Mouse (Mus musculus) embryonic stem cell, embryonic (primary cell): ENCODE measurements around the gene Nedd9.
"Not testable (repeated sequence)": the region's sequence is repeated elsewhere in the genome, so short reads cannot be mapped to it uniquely, and the experiment has no call there.

Source experiments
- CTCF ChIA-PET, 4 experiments: fragments of 300-600 bp in 2 of 4; fragments of 350-600 bp in 2 of 4; sonication (Branson Sonifier 250); formaldehyde crosslinking; loops; one replicate each; lab custom pipeline; 2022; ENCODE audit warnings: inconsistent platforms in 2 of 4; lab: Charles Lee
- POLR2A ChIA-PET, 4 experiments: fragments of 300-600 bp in 2 of 4; fragments of 350-600 bp in 2 of 4; sonication (Branson Sonifier 250); formaldehyde crosslinking; loops; one replicate each; lab custom pipeline; 2022; ENCODE audit warnings: antibody characterized with exemption in 4 of 4, inconsistent platforms in 1 of 4; lab: Charles Lee

Gene Nedd9

DNA sequence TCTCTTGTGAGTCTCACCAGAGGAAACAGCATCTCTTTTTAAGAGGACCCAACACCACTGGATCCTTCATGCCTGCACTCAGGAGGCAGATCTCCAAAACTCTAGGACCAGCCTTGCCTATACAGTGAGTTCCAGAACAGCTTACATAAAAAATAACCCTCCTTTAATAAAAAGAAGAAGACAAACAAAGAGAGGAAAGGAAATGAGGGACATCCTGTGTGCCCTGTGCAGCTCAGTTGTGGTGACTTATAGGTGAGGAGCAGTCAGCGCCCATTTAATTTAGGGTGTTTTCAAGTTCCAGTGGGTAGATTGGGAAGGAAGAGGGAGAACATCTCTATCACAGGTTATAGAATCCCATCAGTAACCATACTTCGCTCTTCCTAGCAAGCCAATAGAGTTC is 96.5 kb downstream of the Nedd9 start:
- POLR2A ChIA-PET: interaction anchor here in 1 of 4 experiments (0.5 kb wide), 1 partner anchor 53 kb away, joined by 3 read pairs; no protein-coding TSS in a partner anchor

DNA sequence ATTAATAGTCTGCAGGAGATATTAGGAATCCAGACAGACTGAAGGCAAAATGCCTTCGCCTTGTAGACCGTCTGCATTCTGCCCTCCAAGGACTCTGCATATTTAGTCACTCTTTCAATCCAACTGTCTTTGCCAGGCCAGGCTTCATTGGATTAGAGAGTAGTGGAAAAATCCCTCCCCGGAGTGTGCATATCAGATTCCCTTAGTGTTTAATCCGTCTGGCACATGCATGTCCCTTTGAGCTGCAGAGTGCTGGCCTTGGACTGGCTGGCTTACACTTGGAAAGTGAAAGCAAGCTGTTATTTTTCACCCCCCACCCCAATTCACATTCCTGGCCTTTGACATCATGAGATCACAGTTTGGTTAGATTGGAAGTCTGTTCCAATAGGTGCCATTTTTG is 100.6 kb downstream of the Nedd9 start:
- ChIA-PET POLR2A (no interaction called here), CTCF (no interaction called here)

More for the DNA sequence above, 96.5 kb downstream of the Nedd9 start:
- CTCF ChIA-PET: no interaction called here

DNA sequence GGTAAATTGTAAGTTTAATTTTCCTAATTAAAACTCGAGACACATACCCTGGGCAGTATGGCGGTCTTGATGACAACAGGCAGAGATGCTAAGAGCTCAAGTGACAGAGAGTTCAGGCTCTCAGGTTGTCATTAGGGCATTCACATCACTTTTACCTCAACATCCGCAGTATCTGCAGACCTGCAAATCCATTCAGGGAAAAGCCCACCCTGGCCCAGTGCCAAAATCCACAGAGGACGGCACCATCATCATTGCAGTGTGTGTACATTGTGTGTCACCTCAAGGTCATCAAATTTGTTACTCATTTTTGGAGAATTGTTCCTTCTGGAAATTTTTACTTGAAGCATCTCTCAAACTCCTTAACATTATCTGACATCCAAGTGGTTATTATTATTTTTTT is 102.3 kb downstream of the Nedd9 start:
- ChIA-PET CTCF (no interaction called here), POLR2A (no interaction called here)

DNA sequence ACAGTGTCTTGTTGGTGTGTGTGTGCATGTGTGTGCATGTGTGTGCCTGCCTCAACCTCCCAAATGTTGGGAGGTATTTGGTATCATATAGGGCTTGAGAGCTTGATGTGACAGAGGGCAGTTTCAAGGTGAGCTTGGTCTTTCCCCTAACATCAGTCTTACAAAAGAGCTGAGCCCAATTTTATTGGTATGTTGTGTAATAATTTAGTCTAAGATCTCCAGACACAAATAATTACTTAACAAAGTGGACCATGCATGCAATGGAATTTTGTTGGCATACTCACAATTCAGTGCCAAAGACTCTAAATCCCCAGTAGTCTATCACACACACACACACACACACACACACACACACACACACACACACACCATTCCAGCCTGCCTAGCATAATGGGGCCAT is 104.5 kb downstream of the Nedd9 start:
- ChIA-PET POLR2A (interaction anchor here in 1 of 4 experiments (0.7 kb wide), 1 partner anchor 155 kb away, joined by 3 read pairs; no protein-coding TSS in a partner anchor), CTCF (interaction anchor here in 1 of 4 experiments (0.7 kb wide), 1 partner anchor 801 kb away, joined by 6 read pairs; no protein-coding TSS in a partner anchor)

DNA sequence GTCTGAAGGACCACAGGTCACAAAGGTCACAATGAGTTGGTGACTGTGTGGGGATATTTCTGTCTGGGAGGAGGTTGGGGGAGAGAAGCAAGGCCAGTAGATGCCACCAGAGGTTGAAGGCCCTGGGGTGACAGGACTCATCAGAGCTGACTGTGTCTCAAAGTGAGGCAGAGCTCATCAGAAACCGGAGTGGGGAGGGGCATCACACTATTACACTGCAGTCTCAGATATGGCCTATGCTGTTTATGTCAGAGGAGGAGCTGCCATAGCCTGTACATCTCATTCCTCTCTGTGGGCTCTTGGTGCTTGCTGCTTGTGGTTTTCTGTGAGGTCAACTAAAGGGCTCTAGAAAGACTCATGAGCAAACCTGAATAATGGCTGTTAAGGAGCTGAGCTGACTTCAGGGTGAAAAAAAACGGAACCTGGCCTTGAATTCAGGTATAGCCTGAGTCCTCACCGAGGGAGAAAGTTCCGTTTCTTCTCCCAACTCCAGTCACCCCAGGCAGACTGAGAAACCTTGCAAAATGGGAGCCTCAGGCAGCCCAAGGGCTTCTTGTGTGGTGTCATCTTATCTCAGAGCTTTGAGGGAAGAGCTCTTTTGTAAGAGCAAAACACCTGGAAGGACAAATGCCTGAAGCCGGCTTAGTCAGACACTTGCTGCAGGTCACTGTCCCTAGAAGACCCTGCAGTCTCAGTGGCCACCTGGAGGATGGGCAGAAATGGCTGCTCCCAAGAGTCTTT is 105.2 kb downstream of the Nedd9 start:
- ChIA-PET POLR2A (interaction anchor here in 2 of 4 experiments (0.5 to 0.7 kb wide), 2 partner anchors 9 to 155 kb away, joined by 3 to 4 read pairs; no protein-coding TSS in a partner anchor), CTCF (interaction anchor here in 1 of 4 experiments (0.7 kb wide), 1 partner anchor 801 kb away, joined by 6 read pairs; no protein-coding TSS in a partner anchor)

DNA sequence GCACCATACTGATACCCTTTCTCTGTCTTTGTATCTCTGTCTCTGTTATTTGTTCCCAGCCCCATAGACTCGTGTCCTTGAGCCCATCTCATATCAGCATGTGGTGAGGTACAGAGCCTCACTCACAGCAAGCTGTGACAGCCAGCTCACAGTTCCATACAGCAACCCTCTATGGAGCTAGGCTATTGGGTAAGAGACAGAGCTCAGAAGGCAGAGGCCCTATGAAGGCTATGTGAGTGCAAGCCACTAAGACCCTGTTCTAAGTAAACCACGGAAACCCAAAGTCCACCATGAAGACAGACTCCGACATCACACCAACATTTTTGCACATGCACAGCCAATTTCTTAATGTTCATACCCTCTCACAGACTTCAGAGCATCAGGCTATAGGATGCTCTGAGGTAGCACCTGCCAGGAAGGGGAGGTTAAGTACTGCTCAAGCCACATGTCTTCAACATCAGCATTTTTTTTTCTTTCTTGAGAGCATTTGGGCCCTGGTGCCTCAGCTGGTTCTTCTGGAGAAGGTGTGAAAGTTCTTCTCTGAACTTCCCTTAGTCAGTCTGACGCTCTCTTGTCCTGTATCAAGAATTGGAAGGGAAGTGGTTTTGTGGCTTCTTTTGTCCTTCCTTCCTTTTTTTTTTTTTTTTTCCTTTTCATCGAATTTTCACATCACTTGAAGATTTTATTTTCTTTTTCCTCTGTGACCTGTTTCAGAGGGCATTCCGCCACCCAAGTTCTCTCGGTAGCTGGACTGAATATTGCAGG is 105.9 kb downstream of the Nedd9 start:
- CTCF ChIA-PET: no interaction called here
- POLR2A ChIA-PET: interaction anchor here in 1 of 4 experiments (0.6 kb wide), 1 partner anchor 23 kb away, joined by 3 read pairs; no protein-coding TSS in a partner anchor

DNA sequence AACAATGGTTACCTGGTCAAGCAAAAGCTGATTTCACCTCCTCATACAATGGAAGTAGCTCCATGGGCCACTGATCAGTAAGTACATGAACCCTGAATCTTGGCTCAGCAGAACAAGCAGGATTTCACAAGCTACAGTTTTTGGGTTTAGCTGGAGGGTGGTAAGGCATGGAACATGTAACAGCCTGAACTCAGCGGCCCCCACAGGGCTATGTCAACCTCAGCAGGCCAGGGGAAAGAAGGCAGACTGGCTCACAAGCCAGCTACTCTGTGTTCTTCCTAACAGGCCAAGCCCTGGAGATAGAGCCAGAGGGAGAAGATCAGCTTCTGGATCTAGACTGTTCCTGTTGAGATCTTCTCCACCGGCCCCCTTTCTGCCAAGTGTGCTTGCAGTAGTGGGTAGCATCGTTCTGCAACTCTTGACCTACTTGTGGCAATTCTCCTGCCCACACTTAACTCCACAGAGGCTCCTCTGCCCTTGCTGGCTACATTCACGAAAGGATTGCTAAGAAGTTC is 107.2 kb downstream of the Nedd9 start:
- ChIA-PET CTCF (no interaction called here), POLR2A (interaction anchor here in 2 of 4 experiments (0.6 to 1.2 kb wide), 2 partner anchors 21 to 23 kb away, joined by 3 to 4 read pairs; no protein-coding TSS in a partner anchor)

DNA sequence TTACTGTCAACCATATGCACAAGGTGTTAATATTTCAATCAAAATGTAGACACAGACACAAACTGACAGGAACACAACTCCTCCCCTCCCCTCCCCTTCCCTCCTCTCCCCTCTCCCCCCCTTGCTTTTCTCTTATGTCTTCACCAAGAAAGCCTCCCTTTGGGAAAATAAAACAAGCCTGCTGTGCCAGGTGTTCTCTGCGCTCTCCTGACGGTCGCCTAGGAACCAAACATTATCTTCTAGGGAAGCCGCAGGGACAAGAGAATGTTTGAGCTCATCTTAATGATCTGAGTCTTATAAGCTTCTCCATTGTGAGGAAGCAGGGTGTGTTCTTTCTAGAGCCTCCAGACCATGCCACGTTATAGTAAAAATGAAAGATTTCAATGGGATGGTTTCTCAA is 108.7 kb downstream of the Nedd9 start:
- ChIA-PET POLR2A (no interaction called here), CTCF (interaction anchor here in 1 of 4 experiments (0.6 kb wide), 1 partner anchor 378 kb away, joined by 12 read pairs; no protein-coding TSS in a partner anchor)

DNA sequence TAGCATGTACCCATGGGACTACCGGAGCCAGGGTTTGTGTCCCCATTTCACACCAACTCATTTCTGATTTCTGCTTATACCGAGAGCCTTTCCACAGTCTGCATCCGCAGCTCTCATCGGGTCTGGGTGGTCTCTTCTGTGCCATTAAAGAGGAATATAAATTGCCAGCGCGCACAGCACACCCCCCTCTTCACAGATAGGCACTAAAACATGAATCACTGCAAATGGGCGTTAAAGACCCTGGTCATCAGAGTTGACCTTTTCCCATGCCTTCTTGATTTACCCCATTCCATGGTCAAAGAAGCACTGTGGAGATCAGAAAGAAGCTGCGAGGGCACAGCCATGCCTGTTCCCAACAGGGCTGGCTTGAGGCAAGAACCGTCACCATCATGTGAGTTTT is 109.3 kb downstream of the Nedd9 start:
- CTCF ChIA-PET: interaction anchor here in 1 of 4 experiments (0.6 kb wide), 1 partner anchor 11 kb away, joined by 9 read pairs; no protein-coding TSS in a partner anchor

DNA sequence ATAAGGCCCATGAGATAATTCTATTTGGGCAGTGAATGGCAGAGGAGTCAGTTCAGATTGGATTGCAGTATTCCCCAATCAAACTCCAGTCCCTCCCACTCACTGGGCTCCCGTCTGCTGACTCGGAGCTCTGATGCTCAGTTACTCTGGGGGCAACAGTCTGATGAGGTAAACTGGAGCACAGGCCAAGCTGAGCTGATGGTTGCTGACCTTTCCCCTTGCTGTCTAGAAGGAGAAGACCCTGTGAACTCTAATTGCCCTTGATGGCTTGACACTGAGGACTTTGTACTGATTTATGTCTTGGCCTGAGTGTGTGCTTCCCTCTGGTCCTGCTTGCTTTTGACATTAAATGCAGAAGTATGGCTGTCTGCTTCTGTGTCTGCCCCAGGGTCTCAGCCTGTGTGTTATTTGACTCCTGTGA is 110.1 kb downstream of the Nedd9 start:
- CTCF ChIA-PET: no interaction called here

More for the DNA sequence above, 109.3 kb downstream of the Nedd9 start:
- POLR2A ChIA-PET: no interaction called here

DNA sequence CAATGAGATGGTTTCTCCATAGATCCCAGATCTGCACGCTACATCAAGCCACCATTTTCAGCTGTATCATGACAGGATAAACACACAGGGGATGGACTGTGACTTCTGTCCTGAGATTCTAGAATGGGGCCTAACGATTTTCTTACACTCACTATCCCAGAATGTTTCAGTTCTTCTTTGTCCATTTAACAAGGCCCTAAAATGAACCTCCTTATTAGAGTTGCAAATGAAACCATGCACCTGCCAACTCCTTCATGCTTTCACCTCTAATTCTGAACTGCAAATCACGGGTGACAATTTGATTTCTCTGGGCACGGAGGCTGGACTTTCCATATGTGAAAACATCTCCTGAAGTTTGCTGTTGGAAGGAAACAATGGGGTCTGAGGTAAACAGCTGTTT is 111.1 kb downstream of the Nedd9 start:
- ChIA-PET POLR2A (no interaction called here), CTCF (no interaction called here)

More for the DNA sequence above, 110.1 kb downstream of the Nedd9 start:
- POLR2A ChIA-PET: no interaction called here

DNA sequence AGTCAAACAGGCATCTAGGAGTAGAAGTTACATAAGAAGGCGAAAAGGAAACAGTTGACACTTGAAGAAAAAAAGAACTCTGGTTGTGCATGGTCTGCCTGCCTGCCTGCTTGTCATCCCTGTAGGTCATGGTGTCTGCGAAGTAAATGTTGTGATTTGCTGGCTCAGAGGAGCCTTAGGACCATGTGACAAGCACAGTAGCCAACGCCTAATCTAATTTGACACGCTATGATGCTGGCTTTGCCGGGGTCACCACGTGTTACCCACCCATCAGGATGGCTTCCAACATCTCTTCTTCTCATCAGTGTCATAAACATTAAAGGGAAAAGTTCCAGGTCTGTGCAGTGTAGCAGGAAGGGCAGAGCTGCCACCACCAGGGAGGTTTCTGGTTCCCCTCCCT is 111.5 kb downstream of the Nedd9 start:
- ChIA-PET POLR2A (no interaction called here), CTCF (no interaction called here)

DNA sequence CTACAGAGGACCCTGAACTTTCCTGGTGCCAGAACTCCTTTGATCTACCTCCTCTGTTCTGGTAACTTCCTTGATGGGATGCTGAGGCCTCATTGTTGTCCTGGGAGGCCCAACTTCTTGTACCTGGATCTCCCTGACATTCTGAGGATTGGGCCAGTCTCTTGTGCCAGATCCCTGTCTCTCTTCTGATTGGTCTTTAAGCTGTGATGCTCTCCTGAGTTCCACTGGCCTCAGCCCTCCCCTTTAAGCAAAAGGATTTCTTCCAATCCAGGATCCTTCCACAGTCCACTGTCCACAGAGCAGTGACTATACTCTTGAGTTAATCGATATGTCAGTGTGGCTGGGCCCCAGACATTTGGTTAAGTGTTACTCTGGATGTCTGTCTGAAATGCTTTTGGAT is 112.3 kb downstream of the Nedd9 start:
- POLR2A ChIA-PET: interaction anchor here in 2 of 4 experiments (0.6 to 0.8 kb wide), 2 partner anchors 8 to 23 kb away, joined by 3 read pairs; no protein-coding TSS in a partner anchor
- CTCF ChIA-PET: interaction anchor here in 1 of 4 experiments (0.5 kb wide), 1 partner anchor 372 kb away, joined by 6 read pairs; no protein-coding TSS in a partner anchor

DNA sequence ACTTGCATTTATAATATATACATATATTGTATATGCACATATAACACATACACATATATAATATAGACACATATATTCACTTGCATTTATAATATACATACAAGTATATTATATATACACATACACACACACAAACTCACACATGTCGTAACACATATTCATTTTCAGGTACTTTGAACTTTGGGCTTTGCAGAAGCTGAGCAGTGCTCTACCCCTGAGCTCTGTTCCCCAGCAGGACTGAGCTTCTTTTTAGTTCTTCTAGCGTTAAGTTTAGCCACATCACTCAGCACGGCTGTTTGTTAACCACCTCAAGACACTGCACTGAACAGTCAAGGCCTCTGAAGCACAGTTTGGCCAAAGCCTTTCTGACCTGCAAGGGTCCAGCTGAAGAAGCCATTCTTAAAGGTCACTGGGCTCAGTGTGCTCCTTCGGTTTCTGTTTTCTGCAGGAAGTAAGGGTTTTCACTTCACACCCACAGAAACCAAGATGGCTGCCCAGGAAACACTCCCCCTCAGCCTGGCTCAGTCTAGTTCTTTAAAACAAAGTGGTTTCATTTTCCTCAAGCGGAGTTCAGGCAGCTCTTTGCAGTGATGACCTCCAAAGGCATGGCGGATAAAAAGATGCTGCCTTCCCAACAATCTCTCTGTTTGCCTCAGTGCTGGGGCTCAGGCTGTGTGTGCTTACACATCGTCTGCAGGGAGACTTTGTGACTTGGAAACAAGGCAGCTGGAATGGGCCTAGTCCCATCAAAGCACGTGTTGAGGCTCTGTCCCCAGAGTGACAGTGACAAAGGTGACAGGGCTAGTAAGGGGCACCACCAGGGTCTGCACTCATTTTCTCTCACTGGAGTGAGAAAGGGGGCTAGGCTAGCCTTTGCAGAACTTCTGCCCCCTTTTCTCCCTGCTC is 114.4 kb downstream of the Nedd9 start:
- CTCF ChIA-PET: interaction anchor here in 1 of 4 experiments (0.7 kb wide), 1 partner anchor 16 kb away, joined by 4 read pairs; no protein-coding TSS in a partner anchor
- POLR2A ChIA-PET: interaction anchor here in 1 of 4 experiments (0.7 kb wide), 1 partner anchor 9 kb away, joined by 4 read pairs; no protein-coding TSS in a partner anchor

DNA sequence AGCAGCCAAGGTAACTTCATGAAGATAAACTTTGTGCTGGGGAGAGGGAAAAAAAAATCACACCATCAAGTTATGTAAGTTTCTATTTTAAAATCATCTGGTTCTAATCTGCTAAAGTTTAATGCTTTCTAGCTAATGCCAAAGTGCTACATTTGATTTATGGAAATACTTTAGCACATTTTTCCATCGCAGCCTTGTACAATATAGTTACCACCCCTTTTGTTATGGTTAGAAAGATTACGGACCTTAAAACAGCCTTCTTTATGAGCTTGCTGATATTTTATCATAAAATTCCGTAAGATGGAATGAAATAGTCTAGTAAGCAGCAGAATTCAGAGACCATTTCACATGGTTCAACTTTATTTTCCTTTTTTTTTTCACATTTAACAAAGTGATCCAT is 115.6 kb downstream of the Nedd9 start:
- POLR2A ChIA-PET: no interaction called here
- CTCF ChIA-PET: no interaction called here

DNA sequence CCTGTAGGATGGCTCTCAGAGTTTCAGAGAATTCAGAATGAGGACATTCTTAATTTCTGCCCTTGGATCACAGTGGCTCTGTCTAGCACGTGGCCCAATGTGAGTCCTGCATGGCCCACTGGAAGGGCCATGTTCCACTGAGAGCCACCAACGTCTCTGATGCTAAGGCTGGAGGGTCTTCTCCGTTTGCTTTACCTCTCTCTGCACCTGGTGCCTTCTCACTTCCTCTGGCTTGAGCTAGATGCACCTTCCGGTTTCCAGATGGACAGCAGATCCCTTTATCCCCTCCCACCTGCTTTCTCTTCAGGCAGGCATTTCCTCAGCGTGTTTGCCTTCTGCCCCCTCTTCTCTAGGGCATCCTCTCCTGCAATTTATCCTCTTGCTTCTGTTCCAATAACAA is 118.5 kb downstream of the Nedd9 start:
- POLR2A ChIA-PET: interaction anchor here in 1 of 4 experiments (1.3 kb wide), 1 partner anchor 10 kb away, joined by 3 read pairs; no protein-coding TSS in a partner anchor
- CTCF ChIA-PET: interaction anchor here in 1 of 4 experiments (0.7 kb wide), 1 partner anchor 66 kb away, joined by 3 read pairs; no protein-coding TSS in a partner anchor

DNA sequence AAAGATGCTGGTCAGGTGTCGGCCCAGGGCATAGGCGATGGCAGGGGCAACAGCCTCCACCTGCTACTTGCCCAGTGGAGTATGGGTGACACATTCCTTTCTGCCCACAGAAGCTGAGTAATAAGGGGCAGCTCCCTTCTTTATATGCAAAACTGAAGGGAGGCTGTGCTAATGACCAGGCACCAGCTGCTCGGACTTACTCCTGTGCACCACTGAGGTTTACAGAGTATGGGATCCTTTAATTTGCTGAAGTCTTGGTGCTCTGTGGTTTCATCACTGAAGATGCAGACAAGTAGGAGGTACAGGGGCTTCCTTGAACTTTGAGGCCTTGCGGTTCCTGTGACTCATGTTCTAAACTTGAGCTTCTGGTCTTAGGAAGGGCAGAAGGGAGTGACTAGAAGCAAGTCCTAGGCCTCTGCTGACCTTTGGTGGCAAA is 120.0 kb downstream of the Nedd9 start:
- POLR2A ChIA-PET: interaction anchor here in 2 of 4 experiments (0.6 to 1.3 kb wide), 2 partner anchors 9 to 632 kb away, joined by 3 to 4 read pairs; no protein-coding TSS in a partner anchor
- CTCF ChIA-PET: no interaction called here

DNA sequence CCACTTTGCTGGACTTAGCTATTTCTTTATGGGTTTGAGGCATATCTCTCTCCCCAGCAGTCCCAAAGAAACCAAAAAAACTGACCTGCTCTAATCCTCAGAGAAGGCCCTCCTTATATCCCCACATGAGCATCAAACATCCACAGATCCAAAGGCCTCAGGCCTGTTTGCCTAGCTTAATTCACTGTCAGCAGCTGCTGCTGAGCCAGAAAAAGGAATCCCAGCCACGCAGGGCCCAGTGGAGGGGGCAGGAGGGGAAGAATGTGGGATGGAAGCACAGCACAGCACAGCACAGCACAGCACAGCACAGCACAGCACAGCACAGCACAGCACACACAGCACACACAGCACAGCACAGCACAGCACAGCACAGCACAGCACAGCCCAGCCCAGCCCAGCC is 120.6 kb downstream of the Nedd9 start:
- CTCF ChIA-PET: not testable (repeated sequence)
- POLR2A ChIA-PET: interaction anchor here in 1 of 4 experiments (1.0 to 1.3 kb wide), 2 partner anchors 8 kb away, joined by 3 to 4 read pairs; no protein-coding TSS in a partner anchor
